Mouse (Mus musculus): ENCODE measurements around the gene Ruvbl2. TPM values are rescaled to one million over a fixed set of nuclear protein-coding genes. Genes with fewer than 3 reads are reported as not detected.

Gene Ruvbl2
- polyA plus RNA-seq, 1 experiment, result 41.4 TPM

DNA sequence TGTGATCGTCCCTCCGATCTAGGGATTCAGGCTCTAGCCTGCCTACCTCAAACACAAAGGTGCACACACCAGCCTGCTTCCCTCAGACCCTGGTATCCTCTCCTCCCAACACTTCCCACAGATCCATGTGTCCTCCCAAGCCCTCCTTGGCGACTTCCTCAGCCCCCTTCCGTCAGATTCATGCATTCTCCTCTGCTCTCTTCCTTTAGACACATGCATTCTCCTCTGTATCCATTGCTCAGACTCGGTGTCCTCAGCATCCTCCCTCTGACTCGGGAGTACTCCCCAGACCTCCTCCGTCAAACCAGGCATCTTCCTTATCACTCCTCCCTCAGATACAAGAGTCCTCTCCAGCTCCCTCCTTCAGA is 4.1 kb downstream of the Ruvbl2 start:
- DNase-seq (ENCODE audit: low spot score), result no peak

DNA sequence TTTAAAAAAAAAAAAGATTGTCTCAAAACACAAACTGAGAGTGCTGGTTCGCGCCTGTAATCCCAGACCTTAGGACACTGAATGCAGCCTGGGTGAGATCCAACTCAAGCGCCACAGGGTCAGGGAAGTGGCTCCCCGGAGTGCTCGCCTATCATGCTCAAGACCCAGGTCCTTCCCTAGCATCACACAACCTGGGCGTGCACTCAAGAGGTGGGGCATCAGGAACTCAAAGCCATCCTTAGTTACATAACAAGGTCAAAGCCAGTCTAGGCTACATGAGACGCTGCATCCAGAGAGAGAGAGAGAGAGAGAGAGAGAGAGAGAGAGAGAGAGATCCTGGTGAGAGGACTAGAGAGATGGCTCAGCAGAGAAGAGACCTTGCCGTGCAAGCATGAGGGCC is 11.3 kb downstream of the Ruvbl2 start:
- no peak for DNase-seq (ENCODE audit: low spot score)

DNA sequence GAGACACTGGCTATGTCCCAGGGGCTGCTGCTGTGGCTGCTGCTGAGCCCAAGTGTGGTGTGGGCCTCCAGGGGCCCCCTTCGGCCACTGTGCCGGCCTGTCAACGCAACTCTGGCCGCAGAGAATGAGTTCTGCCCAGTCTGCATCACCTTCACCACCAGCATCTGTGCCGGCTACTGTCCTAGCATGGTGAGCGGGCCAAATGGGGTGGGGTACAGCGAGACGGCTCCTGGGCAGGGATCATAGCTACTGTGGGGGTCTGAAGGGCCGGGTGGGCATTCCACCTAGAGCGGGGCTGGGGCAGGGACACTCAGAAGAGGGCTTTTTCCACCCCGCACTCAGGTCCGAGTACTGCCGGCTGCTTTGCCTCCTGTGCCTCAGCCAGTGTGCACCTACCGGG is 16.7 kb downstream of the Ruvbl2 start:
- no peak for DNase-seq (ENCODE audit: low spot score)

DNA sequence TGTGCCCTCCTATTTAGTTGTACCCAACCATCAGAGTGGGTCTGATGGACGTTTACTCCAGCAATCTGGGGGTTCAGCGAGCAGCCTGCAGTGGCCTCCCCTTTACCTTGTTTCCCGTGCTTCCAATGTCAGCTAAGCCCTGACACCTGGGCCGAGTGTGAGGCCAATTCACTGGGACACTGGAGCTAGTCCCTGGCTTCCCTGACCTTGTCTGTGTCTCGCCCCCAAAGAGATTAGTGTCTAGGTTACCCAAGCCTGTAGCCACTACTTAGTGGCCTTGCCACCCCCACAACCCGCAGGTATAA is 17.3 kb downstream of the Ruvbl2 start, which contains the start of gene Lhb:
TSS of gene Lhb (plus strand) at position 206 of the 305 bp plus-strand sequence.
- no peak for DNase-seq (ENCODE audit: low spot score)

DNA sequence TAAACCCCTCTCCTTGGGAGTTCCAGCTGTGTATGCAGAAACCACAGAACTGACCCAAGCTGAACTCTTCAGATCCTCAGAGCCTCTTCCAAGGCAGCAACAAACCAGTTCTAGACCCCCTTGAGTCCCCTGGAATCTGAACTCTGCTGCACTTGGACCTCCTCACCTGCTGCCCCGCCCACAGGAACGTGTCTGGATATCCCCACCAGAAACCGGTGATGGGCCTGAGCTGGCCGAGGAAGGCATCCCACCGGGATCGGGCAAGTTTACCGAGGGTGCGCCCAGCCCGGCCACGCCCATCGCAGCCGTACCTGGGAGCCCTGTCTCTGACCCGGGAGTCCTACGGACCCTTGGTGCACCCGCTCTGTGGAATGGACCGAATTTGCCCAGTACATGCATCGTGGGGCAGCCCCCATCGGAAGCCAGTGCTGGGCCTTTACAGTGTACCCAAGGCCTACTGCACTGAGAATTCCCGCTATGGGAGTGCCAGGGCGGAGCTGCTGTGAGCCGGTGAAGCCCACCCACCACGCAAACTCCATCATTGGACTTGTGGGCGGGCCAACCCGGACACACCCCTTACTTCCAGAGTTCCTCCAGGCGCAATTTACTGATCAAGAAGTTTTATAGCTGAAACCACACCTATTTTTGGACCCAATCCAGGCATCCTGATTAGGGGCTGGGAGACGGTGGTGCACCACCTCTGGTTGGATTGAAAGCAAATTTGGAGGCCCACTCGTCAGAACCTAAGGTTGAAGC is 17.9 kb downstream of the Ruvbl2 start:
- no peak for DNase-seq (ENCODE audit: low spot score)

DNA sequence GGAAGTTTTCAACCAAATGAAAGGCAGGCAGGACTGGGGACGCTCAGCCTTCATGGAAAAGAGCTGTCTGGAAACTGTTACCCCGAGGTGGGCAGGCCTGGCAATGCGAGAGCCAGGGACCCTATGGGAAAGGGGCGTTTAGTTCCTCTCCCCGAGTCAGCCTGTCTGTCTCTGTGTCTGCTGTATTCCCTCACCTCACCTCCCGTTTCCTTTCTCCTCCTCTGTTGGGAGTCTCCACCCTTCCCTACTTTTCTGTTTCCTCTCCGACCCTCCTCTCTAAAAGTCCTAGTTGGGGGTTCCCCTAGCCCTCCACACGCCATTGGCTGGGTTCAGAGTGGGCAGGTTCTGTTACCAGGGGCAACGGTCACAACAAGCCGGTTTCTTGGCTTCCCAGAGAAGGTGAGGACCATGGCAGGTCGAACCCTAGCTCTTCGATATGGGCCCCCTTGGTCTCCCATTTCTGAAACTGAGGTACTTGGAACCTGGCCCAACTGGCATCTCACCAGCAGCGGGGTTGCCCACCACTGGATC is 19.9 kb downstream of the Ruvbl2 start:
- no peak for DNase-seq (ENCODE audit: low spot score)

DNA sequence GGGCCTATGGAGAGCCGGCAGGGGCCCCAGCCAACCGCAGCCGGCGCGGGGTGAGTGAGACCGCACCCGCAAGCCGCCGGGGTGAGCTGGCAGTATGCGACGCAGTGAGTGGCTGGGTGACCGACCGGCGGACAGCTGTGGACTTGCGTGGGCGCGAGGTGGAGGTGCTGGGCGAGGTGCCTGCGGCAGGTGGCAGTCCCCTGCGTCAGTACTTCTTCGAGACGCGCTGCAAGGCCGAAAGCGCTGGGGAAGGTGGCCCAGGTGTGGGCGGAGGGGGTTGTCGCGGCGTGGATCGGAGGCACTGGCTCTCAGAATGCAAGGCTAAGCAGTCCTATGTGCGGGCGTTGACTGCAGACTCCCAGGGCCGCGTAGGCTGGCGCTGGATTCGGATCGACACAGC is 22.3 kb downstream of the Ruvbl2 start:
- no peak for DNase-seq (ENCODE audit: low spot score)

DNA sequence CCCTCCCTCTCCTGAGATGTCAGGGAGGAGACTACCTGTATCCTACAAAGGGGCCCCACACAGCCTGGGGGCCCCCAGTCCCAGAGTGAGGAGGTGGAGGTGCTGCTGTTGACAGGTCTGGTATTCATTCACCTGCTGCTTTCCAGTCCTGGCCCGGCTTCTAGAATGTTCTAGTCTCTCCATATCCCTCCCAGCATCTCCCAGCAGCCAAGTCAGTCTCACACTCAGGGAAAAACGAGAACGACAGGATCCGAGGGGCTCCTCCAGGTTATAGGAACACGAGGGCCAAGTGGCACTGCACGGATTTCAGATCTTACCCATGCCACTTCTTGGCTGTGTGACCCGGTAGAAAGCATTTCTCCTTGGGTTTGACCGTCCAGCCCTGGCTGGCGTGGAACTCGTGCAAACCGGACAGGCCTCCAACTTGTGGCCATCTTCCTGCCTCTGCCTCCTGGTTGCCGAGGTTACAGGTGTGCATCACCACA is 23.1 kb downstream of the Ruvbl2 start:
- no peak for DNase-seq (ENCODE audit: low spot score)

DNA sequence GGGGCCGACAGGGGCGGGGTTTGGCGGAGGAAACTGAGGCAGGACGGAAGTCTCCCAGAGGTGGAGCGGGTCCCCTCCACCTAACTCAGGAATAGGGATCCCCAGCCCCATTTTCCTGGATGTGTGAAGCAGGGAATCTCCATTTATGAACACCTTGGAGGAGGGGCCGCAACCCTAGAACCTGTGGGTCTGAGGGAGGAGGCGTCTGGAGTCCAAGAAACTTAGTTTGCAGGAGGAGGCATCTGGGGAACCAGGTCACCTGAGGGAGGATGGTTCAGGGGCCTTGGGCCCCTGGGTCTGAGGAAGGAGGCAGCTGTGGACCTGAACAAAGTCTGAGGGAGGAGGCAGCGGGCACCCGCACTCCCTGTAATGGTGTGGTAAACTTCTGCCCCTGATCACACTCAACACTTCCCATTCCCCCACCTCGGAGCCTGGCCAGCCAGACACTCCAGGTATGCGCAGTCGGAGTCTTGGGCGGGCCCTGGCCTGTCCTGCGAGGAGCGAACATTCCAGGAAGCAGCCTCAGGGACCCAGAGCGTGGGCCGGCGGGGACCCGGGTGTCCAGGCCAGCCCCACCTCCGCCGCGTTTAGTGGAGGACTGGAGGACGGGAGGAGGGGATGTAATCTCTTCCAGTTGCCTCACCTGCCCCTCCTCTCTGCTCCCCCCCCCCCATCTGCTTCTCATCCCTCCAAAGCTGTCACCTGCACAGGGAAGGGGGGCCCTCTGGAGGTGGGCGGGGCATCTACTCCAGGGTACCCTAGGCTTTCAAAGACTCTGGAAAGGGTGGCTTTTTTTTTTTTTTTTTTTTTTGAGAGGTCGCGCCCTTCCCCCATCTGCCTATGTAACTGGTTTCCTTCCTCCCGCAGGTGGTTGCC is 23.8 kb downstream of the Ruvbl2 start:
- DNase-seq (ENCODE audit: low spot score), result no peak

DNA sequence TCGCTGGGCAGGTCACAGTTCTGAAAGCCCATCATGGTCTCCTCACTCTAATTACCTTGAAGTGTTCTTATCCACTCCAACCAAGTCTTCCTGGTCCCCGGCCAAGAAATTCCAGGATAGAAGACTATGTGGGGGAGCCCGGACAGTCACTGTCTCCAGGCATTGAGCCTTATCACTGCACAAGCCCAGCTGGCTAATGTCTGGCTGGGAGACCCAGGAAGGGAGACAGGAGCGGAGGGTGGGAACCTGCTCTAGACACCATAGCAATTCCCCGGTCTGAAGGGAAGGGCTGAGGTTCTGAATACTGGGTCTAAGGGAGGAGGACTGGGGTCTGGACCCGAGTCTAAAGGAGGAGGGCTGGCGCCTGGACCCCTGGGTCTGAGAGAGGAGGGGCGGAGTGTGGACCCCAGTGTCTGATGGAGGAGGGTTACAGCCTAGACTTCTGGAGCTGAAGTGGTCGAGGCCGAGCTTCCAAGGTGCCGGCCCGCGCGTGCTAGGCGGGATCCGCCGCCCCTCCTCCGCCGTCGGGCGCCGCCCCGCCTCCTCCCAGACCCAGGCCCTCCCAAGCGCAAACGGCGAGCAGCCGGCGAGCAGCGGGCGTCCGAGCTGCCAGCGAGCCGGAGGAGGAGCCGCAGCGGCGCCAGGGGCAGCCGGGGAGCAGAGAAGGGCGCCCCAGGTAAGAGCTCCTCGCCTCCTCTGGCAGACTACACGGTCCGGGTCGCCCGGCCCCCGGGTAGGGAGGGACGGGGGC is 24.6 kb downstream of the Ruvbl2 start, which contains the start of gene Ntf5:
TSS of gene Ntf5 (plus strand) at position 583 of the 751 bp plus-strand sequence.
- DNase-seq (ENCODE audit: low spot score), result peak; percentile 59

DNA sequence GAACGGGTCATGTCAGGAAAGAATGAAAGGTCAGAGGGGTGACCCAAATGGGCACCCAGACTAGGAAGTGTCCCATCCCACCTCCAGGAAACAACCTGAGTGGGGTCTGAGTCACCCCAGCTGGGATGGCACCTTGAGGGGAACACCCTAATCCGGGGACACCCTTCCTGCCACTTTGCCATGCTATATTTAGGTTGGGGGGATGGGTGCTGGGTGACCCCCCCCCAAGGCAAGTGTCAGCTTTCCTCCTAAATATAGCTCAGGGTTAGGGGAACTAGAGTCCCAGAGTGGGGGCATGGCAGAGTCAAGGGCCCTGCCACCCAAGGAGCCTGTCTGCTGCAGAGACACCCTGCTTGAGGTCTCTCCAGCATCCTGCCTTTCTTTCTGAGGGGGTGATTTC is 25.5 kb downstream of the Ruvbl2 start:
- no peak for DNase-seq (ENCODE audit: low spot score)

DNA sequence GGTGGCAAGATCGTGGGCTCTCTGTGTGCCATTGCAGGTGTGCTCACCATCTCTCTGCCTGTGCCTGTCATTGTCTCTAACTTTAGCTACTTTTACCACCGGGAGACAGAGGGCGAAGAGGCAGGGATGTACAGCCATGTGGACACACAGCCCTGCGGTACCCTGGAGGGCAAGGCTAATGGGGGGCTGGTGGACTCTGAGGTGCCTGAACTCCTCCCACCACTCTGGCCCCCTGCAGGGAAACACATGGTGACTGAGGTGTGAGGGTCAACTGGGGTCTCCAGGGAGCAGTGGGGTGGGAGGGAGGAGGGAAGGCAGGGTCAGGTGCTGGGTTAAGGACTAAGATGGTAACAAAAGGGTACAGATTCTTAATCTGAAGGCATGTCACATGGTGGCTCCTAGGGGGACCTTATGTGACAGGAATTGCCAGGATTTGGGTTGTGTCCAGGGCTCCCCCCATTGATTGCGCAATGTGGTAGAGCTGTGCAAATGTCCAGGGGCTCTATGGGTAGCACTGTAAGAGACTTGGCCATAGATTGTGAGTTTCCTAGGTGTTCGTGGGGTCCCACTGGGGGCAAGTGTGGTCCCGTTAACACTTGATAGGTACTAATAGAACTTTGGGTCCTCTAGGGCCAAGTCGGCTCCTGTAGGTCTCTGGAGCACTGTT is 28.3 kb downstream of the Ruvbl2 start:
- DNase-seq (ENCODE audit: low spot score), result no peak

DNA sequence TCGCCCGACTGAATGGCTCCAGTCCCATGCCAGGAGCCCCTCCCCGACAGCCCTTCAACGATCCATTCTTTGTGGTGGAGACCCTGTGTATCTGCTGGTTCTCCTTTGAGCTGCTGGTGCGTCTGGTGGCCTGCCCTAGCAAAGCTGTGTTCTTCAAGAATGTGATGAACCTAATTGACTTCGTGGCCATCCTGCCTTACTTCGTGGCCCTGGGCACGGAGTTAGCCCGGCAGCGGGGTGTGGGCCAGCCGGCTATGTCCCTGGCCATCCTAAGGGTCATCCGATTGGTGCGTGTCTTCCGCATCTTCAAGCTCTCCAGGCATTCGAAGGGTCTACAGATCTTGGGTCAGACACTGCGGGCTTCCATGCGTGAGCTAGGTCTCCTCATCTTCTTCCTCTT is 28.9 kb downstream of the Ruvbl2 start:
- DNase-seq (ENCODE audit: low spot score), result no peak

DNA sequence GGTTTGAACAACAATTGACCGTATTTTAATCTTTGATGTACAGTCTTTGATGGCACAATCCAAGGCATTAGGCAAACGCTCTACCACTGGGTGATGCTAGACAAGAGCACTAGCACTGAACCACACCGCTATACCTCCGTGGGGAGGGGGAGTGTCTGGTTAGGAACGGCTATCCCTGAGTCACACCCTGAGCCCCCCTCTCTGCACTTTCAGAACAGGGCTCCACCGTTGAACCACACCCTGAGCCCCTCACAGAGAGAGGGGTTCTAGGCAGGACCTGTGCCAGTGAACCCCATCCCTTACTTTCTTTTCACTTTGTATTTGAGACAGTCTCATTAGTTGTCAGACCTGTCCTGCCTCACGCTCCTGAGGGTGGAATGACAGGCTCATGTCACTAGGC is 29.5 kb downstream of the Ruvbl2 start:
- DNase-seq (ENCODE audit: low spot score), result no peak

DNA sequence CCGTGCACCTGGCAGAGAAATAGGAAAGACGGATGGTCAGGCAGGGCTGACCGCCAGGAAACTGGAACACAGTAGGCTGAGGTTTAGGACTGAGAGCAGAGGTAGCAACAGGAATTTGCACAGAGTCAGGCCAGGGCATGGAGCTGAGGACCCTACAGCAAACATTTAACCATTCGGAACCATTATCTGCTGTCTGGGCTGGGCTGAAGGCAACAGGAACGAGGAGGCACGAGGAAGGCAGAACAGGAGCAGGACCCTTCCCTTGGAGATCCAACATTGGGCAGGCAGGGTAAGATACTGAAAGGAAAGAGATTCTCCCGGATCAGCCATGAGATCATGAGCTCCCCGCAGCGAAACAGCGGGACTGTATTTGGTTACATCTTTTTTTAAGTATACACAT is 30.1 kb downstream of the Ruvbl2 start:
- DNase-seq (ENCODE audit: low spot score), result no peak

DNA sequence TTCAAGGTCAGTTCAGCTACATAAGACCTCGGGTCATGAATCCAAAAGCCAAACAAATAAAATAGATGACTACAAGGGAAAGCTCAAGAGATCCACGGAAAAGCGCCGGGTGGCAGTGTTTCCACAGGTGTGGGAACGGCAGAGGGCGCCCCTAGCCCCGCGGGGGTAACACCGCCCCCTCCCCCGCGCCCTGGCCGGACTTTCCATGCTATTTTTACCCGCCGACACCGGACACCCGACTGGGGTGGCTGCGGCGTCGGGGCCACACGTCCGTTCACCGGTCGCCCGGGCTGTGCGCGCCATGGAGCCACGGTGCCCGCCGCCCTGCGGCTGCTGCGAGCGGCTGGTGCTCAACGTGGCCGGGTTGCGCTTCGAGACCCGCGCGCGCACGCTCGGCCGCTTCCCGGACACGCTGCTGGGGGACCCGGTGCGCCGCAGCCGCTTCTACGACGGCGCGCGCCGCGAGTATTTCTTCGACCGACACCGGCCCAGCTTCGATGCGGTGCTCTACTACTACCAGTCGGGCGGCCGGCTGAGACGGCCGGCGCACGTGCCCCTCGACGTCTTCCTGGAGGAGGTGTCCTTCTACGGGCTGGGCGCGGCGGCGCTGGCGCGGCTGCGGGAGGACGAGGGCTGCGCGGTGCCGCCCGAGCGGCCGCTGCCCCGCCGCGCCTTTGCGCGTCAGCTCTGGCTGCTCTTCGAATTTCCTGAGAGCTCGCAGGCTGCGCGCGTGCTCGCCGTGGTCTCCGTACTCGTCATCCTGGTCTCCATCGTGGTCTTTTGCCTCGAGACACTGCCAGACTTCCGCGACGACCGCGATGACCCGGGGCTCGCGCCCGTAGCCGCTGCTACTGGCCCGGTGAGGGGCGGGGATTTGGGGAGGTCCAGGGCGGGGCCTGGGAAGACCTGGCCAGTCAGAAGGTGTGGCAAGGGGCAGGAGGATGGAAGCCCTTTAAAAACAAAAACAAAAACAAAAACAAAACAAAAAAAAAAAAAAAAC is 31.4 kb downstream of the Ruvbl2 start:
- no peak for DNase-seq (ENCODE audit: low spot score)

DNA sequence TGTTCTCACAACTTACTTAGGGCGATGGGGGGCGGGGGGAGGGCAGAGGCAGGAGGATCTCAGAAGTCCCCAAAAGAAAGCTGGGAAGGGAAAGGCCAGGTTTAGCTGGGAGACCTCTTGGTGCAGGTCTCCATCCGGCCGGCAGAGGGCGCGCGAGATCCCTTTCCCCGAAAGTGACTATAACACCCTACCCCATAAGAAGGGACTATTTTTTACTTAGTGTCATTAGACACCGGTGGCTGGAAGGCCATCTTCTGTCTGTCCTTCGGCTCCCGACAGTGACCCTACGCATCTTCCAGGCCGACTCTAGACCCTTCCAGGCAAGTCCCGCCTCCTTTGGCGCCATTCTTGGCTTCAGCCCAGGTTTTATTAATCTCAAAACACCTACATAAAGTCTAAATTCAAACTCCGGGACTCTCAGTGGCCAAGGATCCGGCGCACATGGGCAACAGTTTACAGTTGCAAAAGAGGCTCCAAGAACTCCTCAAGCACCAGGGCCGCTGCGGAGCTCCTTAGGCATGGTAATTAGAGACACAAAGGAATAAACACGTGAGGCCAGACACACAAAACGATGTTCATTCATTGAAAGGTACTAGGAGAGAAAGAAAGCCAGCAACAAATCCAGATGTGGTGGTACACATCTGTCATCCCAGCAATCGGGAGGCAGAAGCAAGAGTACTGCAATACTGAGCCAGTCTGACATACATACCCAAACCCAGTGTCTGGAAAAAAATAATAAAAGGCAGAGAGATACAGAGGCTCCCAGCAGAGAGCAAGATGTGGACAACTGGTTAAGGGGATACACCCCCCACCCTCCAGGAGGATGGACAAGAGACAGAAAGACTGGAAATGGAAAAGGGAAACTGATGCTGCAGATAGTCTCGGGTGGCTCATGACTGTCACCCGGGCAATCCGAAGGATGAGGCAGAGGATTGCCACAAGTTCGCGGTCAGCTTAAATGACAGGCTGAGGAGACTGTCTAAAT is 32.5 kb downstream of the Ruvbl2 start, which contains the start of gene Kcna7:
TSS of gene Kcna7 (plus strand) at position 563 of the 985 bp plus-strand sequence.
- DNase-seq (ENCODE audit: low spot score), result peak; percentile 70

DNA sequence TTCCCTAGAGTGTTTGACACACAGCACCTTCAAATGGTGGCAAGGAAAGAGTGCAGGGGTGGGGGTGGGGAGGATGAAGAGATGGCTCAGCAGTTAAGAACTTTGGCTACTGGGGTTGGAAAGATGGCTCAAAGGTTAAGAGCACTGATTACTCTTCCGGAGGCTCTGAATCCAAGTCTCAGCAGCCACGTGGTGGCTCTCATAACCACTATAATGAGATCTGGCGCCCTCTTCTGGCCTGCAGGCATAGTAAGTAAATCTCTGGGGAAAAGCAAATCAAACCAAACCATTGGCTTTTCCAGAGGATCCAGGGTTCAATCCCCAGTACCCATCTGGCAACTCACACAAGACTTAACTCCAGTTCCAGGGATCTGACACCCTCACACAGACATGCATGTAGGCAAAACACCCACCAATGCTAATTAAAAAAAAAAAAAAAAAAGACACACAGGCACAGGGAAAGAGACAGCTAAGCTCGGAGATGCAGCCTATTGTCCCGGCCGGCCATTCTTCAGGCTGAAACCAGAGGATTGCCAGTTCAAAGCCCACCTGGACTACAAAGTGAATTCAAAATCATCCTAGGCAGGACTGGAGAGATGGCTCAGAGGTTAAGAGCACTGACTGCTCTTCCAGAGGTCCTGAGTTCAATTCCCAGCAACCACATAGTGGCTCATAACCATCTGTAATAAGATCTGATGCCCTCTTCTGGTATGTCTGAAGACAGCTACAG is 34.2 kb downstream of the Ruvbl2 start:
- no peak for DNase-seq (ENCODE audit: low spot score)
